Mouse (Mus musculus) spleen, adult 2 months (tissue): ENCODE data around the gene Gm49380.

Source experiments
- CTCF ChIP-seq: fragments of 200-500 bp; IDR thresholded peaks from 2 replicates; pipeline ENCODE4 v1.5.1; 2011; ENCODE audit warnings: mild to moderate bottlenecking, inconsistent platforms; ENCODE audit not compliant: insufficient read depth, insufficient read length, insufficient replicate concordance; ENCODE audit errors: extremely low read depth
- POLR2A ChIP-seq: fragments of 200-500 bp; IDR thresholded peaks from 2 replicates; pipeline ENCODE4 v1.6.1; 2011; ENCODE audit warnings: low read depth, low read length, inconsistent platforms

- TF ChIP-seq POLR2A, result no peak
- no peak for TF ChIP-seq CTCF
Observed at GRCm38 (mm10) chr9:44053936-44054335, 59.4 kb downstream of the Gm49380 start.
